In the genomic region with DNA sequence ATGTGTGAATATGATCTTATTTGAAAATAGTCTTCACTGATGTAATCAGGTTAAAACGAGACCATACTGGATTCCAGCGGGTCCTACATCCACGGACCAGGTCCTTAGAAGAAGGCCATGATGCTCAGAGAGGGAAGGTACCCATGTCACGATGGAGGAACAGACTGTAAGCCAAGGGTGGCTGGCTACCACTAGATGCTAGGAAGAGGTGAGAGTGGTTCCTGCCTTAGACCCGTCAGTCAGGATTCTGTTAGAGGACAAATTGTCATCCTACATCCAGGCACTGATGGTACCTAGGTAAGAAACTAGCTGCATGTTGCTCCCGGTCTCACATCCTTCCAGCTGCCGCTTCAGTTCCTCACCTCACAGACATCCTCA, we compare ENCODE assay signal across 10 mouse cellular contexts.
"Had no signal": no experiment of that assay in that cellular context is flagged by ENCODE, and none has a peak within 500 bp of the region (broad histone marks: within the 10 kb centered on the region; RNA-seq: fewer than 3 reads in every experiment).

No protein-coding gene starts in this region.

- H3K4me2 ChIP-seq: kidney, embryonic 15.5 days; limb, embryonic 13.5 days; midbrain, embryonic 11.5 days had no signal

- DNase-seq: layer of hippocampus, adult 9-11 months; left cerebral cortex, postnatal 4 days; right cerebral cortex, postnatal 14 days; thymus, adult 2 months; thymus, postnatal 25 days had no signal

- H3K36me3 ChIP-seq: kidney, embryonic 15.5 days; limb, embryonic 13.5 days had no signal

- H3K27me3 ChIP-seq: kidney, embryonic 15.5 days; limb, embryonic 13.5 days had no signal

- H3K27ac ChIP-seq: limb, embryonic 13.5 days; liver, embryonic 14.5 days had no signal

- ATAC-seq: midbrain, embryonic 16.5 days had no signal

- H3K4me3 ChIP-seq: kidney, embryonic 15.5 days; limb, embryonic 13.5 days had no signal

- H3K9ac ChIP-seq: kidney, embryonic 15.5 days; limb, embryonic 13.5 days; liver, embryonic 14.5 days had no signal

- H3K9me3 ChIP-seq: kidney, embryonic 15.5 days; limb, embryonic 13.5 days had no signal
